Mouse (Mus musculus): ENCODE measurements at regions not wholly inside any gene's neighbourhood (a gene's known extent, or its start where the extent isn't known, plus 50 kb on each side); places are given as distances from the start of the nearest gene placed in this dataset.

DNA sequence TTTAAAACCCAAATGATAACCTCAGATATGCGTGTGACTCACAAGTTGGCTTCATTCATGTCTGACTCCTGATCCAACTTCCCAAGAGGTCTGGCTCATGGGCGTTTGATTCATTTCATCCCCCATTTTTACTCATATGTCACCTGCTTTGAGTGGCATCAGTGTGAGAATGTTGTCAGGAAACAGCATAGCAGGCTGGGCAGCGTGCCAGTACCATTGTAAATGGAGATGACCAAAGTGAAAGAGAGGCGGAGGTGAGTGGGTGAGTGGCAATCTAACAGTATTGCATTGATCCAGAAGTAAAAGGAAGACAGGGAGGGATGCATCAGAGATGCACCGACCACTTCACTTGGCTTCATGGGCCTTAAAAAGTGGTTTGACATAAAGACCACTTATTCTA, 720.7 kb downstream of the Hace1 start:
- H3K4me2 ChIP-seq (replicated peaks; ENCODE audit: low read depth, low read length, severe bottlenecking) = no peak overlapping the region
- no peak for TF ChIP-seq POLR2A (IDR thresholded peaks at IDR 0.05; ENCODE audit: borderline replicate concordance, extremely low read depth, insufficient read depth, insufficient read length)
- no peaks in the 10 kb centered on the region for H3K27me3 ChIP-seq (ENCODE audit: control insufficient read depth, insufficient read depth, low read length)
- H3K36me3 ChIP-seq (ENCODE audit: control insufficient read depth, insufficient read depth, low read length) = no peaks in the 10 kb centered on the region
- H3K27ac ChIP-seq (replicated peaks; ENCODE audit: low read depth, low read length) = no peak overlapping the region
- ATAC-seq (ENCODE audit: low FRiP score, low read depth) = no peak
- no peaks in the 10 kb centered on the region for H3K9me3 ChIP-seq (ENCODE audit: control insufficient read depth, low read length)
- no peak overlapping the region for H3K4me3 ChIP-seq (replicated peaks; ENCODE audit: low read length)
- no peak overlapping the region for H3K9ac ChIP-seq (ENCODE audit: low read depth, low read length, severe bottlenecking)
- no peaks in the 10 kb centered on the region for H3K4me1 ChIP-seq (ENCODE audit: control insufficient read depth, insufficient read depth, low read length)
- 72% methylated on average over 5 of the region's 5 CpGs for WGBS
- no peak for DNase-seq (ENCODE audit: low spot score)

DNA sequence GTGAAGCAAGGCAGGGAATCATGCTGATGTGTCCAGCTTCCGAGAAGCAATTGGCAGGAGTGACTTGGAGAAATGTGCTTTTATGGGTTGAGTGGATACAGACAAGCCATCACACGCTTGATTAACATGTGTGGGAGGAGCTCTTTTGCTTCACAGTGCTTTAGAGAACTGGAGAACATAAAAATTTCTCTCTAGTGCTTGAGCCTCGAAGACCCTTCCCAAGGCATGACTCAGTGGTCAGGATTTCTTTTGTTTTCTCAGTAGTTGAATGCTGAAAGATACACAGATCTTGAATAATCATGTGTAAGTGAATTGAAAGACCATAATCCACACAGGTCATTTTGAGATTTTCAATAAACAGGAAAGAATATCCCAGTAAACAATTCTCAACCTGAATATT, 721.9 kb downstream of the Hace1 start:
- no peak for TF ChIP-seq POLR2A (IDR thresholded peaks at IDR 0.05; ENCODE audit: borderline replicate concordance, extremely low read depth, insufficient read depth, insufficient read length)
- 61% methylated on average over 3 of the region's 3 CpGs for WGBS
- ATAC-seq (ENCODE audit: low FRiP score, low read depth) = no peak
- H3K4me3 ChIP-seq (replicated peaks; ENCODE audit: low read length) = no peak overlapping the region
- no peak overlapping the region for H3K9ac ChIP-seq (ENCODE audit: low read depth, low read length, severe bottlenecking)
- DNase-seq (ENCODE audit: low spot score) = no peak
- no peaks in the 10 kb centered on the region for H3K4me1 ChIP-seq (ENCODE audit: control insufficient read depth, insufficient read depth, low read length)
- no peaks in the 10 kb centered on the region for H3K36me3 ChIP-seq (ENCODE audit: control insufficient read depth, insufficient read depth, low read length)
- no peak overlapping the region for H3K27ac ChIP-seq (replicated peaks; ENCODE audit: low read depth, low read length)
- H3K27me3 ChIP-seq (ENCODE audit: control insufficient read depth, insufficient read depth, low read length) = no peaks in the 10 kb centered on the region
- no peak overlapping the region for H3K4me2 ChIP-seq (replicated peaks; ENCODE audit: low read depth, low read length, severe bottlenecking)
- no peaks in the 10 kb centered on the region for H3K9me3 ChIP-seq (ENCODE audit: control insufficient read depth, low read length)

DNA sequence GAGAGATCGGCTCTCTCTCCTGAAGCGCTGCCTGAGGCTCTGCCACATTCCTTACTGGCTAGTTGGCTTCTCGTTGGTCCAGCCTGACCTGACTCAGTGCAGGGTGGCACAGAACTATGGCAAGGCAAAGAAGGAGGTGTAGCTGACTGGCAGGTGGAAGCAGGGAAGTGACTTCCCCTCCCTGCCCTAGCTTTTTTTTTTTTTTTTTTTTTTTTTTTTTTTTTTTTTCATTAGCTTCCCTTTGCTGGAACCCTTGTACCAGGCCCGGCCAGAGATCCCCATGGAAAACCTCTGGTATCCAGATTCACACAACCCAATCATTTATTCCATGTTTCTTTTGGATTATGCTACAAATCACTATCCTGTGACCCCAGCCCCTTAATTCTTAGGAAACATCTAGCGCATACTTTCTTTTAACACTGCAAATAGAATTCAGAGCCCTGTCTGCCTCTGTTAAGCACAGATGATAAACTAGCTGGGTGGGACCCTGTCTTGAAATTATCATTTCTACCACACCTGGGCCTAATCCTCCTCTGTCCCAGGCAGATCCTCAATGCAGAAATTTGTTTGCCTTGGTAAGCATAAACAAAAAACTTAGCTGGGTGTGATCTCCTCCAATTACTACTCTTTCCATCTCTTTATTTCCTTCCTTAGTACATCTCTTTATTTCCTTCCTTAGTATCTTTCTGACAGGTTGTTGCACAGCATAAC, 742.9 kb downstream of the Hace1 start:
- Histone ChIP-seq H3K4me2 (replicated peaks; ENCODE audit: low read depth, low read length, severe bottlenecking) (no peak overlapping the region), H3K36me3 (ENCODE audit: control insufficient read depth, insufficient read depth, low read length) (no peaks in the 10 kb centered on the region), H3K4me1 (ENCODE audit: control insufficient read depth, insufficient read depth, low read length) (no peaks in the 10 kb centered on the region), H3K4me3 (replicated peaks; ENCODE audit: low read length) (no peak overlapping the region), H3K9ac (ENCODE audit: low read depth, low read length, severe bottlenecking) (no peak overlapping the region), H3K27ac (replicated peaks; ENCODE audit: low read depth, low read length) (no peak overlapping the region), H3K9me3 (ENCODE audit: control insufficient read depth, low read length) (no peaks in the 10 kb centered on the region), H3K27me3 (ENCODE audit: control insufficient read depth, insufficient read depth, low read length) (no peaks in the 10 kb centered on the region)
- no peak for TF ChIP-seq POLR2A (IDR thresholded peaks at IDR 0.05; ENCODE audit: borderline replicate concordance, extremely low read depth, insufficient read depth, insufficient read length)
- no peak for ATAC-seq (ENCODE audit: low FRiP score, low read depth)
- DNase-seq (ENCODE audit: low spot score) = no peak
- WGBS = 77% methylated on average over 5 of the region's 5 CpGs

DNA sequence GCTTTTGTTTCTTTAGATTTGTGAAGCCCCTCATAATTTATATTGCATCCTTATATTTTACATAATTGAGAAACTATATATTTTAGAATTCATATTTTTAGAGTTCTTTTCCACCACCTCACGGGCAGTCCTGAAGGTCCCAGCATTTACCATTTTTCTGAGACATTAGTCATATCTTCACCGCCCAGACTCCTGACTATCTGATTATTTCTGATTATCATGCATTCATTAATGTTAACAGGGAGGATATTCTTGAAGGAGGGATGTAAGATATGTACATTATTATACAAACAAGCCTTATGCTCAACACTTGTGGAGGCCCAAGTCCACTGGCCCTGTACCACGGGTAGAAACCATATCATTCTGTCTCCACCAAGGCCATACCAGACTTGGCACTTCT, 743.4 kb downstream of the Hace1 start:
- no peak for TF ChIP-seq POLR2A (IDR thresholded peaks at IDR 0.05; ENCODE audit: borderline replicate concordance, extremely low read depth, insufficient read depth, insufficient read length)
- Histone ChIP-seq H3K4me3 (replicated peaks; ENCODE audit: low read length) (no peak overlapping the region), H3K4me2 (replicated peaks; ENCODE audit: low read depth, low read length, severe bottlenecking) (no peak overlapping the region), H3K27ac (replicated peaks; ENCODE audit: low read depth, low read length) (no peak overlapping the region), H3K4me1 (ENCODE audit: control insufficient read depth, insufficient read depth, low read length) (no peaks in the 10 kb centered on the region), H3K9me3 (ENCODE audit: control insufficient read depth, low read length) (no peaks in the 10 kb centered on the region), H3K9ac (ENCODE audit: low read depth, low read length, severe bottlenecking) (no peak overlapping the region), H3K27me3 (ENCODE audit: control insufficient read depth, insufficient read depth, low read length) (no peaks in the 10 kb centered on the region), H3K36me3 (ENCODE audit: control insufficient read depth, insufficient read depth, low read length) (no peaks in the 10 kb centered on the region)
- 90% methylated on average over 3 of the region's 3 CpGs for WGBS
- ATAC-seq (ENCODE audit: low FRiP score, low read depth) (no peak), DNase-seq (ENCODE audit: low spot score) (no peak)

DNA sequence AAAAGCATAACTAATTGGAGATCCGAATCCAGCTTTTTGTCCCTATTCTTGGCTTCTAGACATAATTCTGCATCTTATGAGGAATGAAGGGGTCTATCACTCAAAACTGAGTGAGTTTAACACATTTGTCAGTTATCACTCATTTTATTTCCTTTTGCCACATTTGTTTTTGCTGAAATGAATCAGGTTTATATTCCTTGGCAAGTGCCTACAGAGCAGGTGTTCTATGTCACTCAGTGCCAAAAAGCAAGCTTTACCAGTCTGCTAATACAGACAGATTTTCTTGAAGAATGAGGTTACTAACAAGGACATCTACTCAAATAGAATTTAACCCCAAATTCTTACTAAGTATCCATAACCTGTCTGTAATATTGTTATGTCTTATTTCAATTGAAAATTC, 751.4 kb downstream of the Hace1 start:
- Histone ChIP-seq H3K4me1 (ENCODE audit: control insufficient read depth, insufficient read depth, low read length) (no peaks in the 10 kb centered on the region), H3K4me3 (replicated peaks; ENCODE audit: low read length) (no peak overlapping the region), H3K9me3 (ENCODE audit: control insufficient read depth, low read length) (no peaks in the 10 kb centered on the region), H3K9ac (ENCODE audit: low read depth, low read length, severe bottlenecking) (no peak overlapping the region), H3K4me2 (replicated peaks; ENCODE audit: low read depth, low read length, severe bottlenecking) (no peak overlapping the region), H3K27me3 (ENCODE audit: control insufficient read depth, insufficient read depth, low read length) (no peaks in the 10 kb centered on the region), H3K27ac (replicated peaks; ENCODE audit: low read depth, low read length) (no peak overlapping the region), H3K36me3 (ENCODE audit: control insufficient read depth, insufficient read depth, low read length) (no peaks in the 10 kb centered on the region)
- ATAC-seq (ENCODE audit: low FRiP score, low read depth) = no peak
- 82% methylated on average over 1 of the region's 1 CpGs for whole genome bisulfite sequencing
- TF ChIP-seq POLR2A (IDR thresholded peaks at IDR 0.05; ENCODE audit: borderline replicate concordance, extremely low read depth, insufficient read depth, insufficient read length) = no peak
- no peak for DNase-seq (ENCODE audit: low spot score)
